Mouse (Mus musculus) heart, postnatal 14 days (tissue): ENCODE results near the gene Rab43. TPM values are rescaled to one million over a fixed set of nuclear protein-coding genes. Genes with fewer than 3 reads are reported as not detected.
A peak's percentile ranks its signal among the peaks of the same experiment; 100 is the strongest.
"Not testable (repeated sequence)": the region's sequence is repeated elsewhere in the genome, so short reads cannot be mapped to it uniquely, and the experiment has no call there.

Experiments used
- DNase-seq, 2 experiments: peaks; one replicate each; pipeline ENCODE4 v3.0.0; 2021 to 2022
- intact Hi-C: fragments of 180-260 bp; cut with DNase I; formaldehyde crosslinking; loops from one replicate; pipeline ENCODE4 v1.15.1; 2025
- total RNA-seq, 2 experiments: library from RNA; stranded (reverse); gene quantifications; 2 replicates each; pipeline ENCODE4 v1.2.3; 2021

Rab43 gene
- total RNA-seq, 2 experiments from 2014 or later, result 16.7 to 17.4 TPM

- DNase-seq, result no peak
- intact Hi-C loops, result no loop called here
Measured at GRCm38 (mm10) chr6:87790779-87791480, 21.0 kb downstream of the Rab43 start.

GRCm38 (mm10) chr6:87789791-87790190 is 22.2 kb downstream of the Rab43 start:
- DNase-seq, result no peak
- intact Hi-C loops, result no loop called here

GRCm38 (mm10) chr6:87788896-87789587 is 22.9 kb downstream of the Rab43 start:
- intact Hi-C loops, result no loop called here
- DNase-seq, result peak; percentile 54 to 60

DNA sequence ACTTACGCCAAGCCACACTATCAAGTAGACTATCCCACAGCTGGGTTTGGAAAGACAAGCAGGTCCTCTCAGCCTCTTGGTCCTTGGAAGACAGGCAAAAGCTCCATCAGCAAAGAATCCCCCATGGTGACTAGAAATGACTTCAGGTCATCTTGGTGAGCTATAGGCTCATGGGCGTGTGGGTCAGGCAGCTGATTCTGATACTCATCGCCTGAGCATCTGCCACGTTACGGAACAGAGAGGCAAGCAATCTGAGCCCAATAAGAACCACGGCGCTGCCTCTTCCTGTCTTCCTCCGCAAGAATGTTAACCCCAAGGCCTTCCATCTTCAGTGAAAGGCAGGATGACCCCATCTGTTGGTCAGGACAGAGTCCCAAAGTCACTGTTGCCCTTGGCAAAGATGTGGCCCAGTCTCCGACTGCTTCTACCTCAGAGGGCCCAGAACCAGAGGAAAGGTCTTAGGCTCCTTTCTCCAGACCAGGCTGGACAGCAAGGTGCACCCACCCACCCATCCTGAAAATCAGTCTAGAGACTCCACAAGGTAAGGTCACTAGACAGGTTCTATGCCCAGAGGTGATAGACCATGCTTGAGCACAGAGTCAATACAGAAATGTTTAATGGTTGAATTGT is 23.6 kb downstream of the Rab43 start:
- DNase-seq, result no peak
- intact Hi-C loops, result no loop called here

DNA sequence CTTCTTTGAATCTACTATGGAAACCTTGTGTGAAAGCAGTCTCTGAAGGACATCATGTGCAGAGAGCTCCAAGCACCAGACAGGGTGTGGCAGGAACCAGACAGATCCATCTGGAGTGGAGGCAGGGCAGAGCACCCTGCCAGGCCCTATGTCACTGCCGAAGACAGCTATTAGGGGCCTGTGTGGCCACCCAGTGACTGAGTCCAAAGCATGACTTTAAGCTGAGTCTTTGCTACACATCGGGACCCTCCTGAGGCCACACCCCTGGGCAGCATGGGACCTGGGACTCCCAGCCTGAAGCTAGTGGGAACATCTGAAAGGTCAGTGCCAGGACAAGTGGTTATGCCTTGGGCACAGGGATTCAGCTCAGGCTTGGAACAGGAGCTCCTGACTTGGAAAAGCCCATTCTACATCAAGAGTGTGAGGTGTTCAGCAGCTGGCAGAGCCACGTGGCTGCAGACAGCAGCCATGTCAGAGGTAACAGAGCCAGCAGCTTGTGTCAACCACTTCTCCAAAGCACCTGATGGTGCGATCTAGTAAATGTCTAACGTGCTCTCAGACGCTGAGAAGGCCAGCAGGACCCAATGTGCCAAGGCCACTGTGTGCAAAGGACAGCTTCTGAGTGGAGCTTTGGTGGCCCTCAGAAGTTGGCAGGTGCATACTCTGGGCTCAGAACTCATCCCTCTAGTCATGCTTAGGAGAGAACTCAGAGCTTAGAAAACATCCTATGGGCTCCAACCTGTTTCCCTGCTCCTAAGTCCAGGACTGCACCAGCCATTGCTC is 24.7 kb downstream of the Rab43 start:
- peak; percentile 37 to 45 for DNase-seq
- intact Hi-C loops, result no loop called here

DNA sequence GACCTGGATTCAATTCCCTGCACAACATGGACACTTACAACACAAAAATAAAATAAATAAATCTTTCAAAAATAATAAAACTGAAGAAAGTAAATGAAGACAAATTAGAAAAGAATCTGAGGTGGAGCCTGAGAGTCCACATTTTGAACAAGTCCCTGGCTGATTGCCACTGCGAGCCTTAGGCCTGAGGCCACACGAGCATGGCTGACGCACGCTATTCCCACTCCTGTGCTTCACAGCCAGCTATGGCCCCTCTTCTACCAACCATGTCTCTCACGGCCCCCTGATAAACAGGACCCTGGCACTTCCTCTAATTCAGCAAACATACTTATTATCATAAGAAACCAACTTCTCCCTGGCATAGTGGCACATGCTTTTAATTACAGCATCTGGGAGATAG is 25.3 kb downstream of the Rab43 start:
- intact Hi-C loops, result no loop called here
- DNase-seq, result no peak

DNA sequence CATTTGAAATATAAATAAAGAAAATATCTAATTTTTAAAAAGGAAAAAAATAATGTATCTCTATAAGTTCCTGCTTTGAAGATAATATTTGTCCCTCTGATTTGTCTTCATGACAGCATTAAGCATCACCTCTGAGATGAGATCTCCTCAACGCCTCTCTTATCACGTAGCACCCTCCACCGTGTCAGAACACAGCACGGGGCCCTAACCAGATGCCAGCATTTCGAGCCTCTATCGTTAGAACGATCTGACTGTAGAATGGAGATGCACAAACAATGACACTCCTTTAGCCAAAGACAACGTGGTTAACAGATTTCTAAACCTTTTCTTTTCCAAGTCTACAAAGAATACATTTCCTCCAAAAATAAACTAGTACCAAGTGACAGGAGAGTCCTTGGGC is 27.9 kb downstream of the Rab43 start:
- intact Hi-C loops, result no loop called here
- no peak for DNase-seq

DNA sequence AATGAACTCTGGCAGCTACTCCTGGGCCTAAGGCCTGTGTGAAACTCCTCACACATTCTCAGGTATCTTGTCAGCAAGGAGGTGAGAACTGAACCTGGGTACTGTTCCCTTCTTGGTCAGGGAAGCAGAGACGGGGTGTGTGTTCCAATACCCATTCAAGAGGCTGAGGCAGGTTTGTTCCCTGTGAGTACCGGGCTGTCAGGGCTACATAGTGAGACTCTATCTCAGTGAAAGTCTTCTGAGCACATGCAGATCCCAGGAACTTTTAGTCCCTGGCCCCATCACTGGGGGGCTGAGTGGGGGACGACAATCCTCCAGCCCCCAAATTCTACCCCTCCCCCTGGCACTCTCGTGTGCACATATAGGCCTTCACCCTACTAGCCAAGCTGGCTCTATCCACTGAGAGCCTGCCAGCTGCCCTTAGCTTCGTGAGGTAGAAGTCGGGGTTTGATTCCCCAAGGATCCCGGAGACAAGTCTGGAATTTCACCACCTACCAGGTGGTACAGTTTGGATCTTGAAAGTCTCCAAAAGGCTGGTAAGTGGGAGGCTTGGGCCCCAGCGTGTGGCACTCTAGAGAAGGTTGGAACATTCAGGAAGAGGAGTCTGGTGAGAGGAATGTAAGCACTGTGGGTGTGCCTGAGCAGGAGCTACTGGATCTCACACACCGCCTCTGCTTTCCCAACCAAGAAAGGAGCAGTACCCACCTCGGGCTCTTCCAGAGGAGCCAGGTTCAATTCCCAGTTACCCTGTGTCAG is 31.2 kb downstream of the Rab43 start:
- DNase-seq, result no peak
- intact Hi-C loops, result no loop called here

DNA sequence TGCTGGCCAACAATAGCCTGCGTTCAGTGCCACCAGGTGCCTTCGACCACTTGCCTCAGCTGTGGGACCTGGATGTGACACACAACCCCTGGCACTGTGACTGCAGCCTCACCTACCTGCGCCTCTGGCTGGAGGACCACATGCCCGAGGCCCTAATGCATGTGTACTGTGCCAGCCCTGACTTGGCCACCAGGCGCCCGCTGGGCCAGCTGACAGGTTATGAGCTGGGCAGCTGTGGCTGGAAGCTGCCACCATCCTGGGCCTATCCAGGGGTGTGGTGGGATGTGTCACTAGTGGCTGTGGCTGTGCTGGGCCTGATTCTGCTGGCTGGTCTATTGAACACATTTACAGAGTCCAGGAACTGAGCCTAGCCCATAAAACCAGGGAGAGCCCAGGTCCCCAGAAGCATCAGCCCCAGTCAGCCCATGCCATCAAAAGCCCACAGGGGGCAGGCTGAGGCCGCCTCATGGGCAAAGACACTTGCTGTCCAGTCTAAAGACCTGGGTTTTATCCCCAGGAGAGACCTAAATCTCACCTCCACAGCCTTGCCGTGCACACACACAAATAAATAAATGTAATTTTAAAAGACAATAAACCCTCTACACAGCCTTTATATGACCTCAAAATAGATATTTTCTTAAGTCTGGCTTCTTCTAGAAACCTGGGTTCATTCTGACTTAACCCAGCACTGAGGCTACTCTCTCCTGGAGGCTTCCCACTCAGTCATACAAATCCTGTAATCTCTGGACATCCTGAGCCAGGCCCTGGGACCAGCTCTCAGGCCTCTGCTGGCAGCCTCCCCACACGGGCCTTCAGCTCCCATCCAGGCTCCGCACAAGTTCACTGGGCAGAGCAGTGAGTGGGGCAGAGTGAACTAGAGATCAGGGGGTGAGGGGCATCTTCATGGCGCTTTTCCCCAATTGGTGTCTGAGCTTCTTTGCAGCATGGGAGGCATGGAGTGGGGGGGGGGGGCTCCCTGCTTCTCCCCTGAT is 32.5 kb downstream of the Rab43 start:
- DNase-seq, result no peak

DNA sequence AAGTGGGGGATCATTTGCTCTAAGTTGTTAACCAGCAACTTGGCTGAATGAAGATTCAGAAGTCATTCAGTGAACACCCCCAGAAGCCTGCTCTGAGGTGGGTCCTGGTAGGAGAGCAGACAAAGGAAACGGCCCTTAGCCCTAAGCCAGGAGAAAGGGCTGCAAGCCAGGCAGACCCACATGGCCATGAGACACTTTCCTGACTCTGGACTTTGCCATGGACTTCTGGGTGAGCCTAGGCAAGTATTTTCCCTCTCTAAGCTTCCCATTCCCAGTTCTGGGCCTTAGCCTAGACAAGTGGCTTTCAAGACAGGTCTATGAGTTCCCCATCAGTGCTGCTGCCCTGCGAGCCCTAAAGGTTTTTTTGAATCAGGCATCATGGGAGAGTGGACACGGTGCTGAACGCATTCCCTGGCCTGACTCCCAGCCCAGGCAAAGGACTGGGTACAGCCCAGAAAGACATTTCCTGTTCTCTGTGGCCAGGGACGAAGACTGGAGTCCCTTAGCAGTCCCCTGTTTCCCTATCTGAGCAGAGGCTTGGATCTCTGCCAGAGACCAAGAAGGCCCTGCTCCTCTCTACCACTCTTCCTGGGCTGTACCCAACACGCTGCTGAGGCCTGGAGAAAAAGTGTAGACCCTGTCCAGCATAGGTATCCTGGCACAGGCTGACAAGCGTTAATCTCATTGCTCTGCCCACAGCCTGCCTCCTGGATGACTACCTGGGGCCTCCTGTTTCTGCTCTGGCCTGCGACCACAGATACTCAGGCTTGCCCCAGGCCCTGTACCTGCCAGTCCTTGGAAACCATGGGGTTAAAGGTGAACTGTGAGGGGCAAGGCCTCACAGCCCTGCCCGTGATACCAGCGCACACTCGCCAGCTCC is 33.4 kb downstream of the Rab43 start:
- intact Hi-C loops, result no loop called here
- DNase-seq, result peak; percentile 19 to 41

More for the DNA sequence above, 32.5 kb downstream of the Rab43 start:
- intact Hi-C loops, result no loop called here

- intact Hi-C loops, result no loop called here
- DNase-seq, result no peak
Measured at GRCm38 (mm10) chr6:87777842-87778241, 34.1 kb downstream of the Rab43 start, which contains the start of gene Gp9. Gene Gp9 (plus strand): TSS chr6:87778072.

- DNase-seq, result no peak
- intact Hi-C loops, result no loop called here
Measured at GRCm38 (mm10) chr6:87776663-87777062, 35.3 kb downstream of the Rab43 start.

DNA sequence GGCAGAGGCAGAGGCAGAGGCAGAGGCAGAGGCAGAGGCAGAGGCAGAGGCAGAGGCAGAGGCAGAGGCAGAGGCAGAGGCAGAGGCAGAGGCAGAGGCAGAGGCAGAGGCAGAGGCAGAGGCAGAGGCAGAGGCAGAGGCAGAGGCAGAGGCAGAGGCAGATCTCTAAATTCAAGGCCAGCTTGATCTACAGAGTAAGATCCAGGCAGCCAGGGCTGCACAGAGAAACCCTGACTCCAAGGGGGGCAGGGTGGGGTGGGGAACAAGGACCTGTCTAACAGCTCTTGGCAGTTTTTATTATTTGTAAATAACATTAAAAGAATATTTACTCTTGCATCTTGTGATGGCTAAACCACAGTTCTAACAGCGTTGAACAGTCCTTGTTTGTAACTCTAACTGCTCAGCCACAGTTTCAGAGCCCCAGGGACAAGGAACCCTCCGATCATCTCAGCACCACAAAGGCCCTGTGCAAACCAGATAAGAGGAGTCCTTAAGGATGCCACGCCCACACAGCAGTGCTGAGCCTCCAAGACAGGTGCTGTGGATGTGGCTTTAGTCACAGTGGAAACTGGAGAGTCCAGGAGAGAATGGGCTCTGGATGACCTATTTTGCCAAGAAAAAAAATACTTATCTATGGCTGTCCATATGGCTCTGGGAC is 36.2 kb downstream of the Rab43 start:
- intact Hi-C loops, result no loop called here
- no peak for DNase-seq

DNA sequence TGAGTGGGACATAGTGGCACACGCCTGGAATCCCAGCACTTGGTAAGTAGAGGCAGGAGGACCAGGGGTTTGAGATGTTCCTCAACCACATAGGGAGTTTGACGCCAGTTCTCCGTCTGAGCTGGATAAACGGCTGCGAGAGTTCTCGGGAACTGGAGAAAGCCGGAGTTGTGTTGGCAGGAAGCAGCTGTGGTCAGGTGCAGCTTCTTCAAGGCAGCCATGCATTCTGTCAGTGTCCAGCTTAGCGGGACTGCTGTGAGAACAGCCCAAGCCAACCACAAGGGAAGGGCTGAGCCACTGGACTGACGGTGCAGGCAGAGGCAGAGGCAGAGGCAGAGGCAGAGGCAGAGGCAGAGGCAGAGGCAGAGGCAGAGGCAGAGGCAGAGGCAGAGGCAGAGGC is 37.1 kb downstream of the Rab43 start:
- intact Hi-C loops, result loop anchor here (5.0 kb wide), 1 partner anchor 68 kb away; no protein-coding TSS in a partner anchor
- no peak for DNase-seq

DNA sequence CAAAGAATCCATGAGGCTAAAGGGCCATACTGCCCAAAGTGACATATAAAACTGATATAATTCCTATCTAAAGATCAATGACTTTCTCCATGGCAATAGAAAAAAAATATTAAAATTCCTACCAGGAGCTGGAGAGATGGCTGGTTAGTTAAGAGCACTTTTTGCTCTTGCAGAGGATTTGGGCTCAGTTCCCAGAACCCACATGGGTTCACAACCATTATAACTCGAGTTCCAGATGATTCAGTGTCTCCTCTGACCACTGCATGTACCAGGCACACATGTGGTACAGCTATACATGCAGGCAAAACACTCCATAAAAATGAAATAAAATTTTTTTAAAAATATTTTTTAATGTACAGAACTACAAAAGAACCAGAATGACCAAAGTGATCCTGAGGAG is 37.5 kb downstream of the Rab43 start:
- intact Hi-C loops, result loop anchor here (5.0 kb wide), 1 partner anchor 67 kb away; no protein-coding TSS in a partner anchor
- no peak for DNase-seq

- intact Hi-C loops, result loop anchor here (5.0 kb wide), 1 partner anchor 63 kb away; no protein-coding TSS in a partner anchor
- no peak for DNase-seq
Measured at GRCm38 (mm10) chr6:87770626-87771025, 41.3 kb downstream of the Rab43 start.

DNA sequence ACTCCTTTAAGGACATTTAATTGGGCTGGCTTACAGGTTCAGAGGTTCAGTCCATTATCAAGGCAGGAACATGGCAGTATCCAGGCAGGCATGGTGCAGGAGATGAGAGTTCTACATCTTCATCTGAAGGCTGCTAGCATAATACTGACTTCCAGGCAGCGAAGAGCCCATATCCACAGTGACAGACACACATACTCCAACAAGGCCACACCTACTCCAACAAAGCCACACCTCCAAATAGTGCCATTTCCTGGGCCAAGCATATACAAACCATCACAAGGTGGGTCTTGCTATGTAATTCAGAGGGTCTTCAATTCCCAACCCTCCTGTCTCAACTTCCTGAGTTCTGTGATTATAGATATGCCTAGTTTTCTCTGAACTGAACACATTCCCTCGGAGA is 47.7 kb downstream of the Rab43 start:
- DNase-seq, result not testable (repeated sequence)
- intact Hi-C loops, result loop anchor here (5.0 kb wide), 2 partner anchors 48 to 233 kb away; partner anchors contain the start of gene Rab43
